ENCODE assay signal across 10 mouse cellular contexts in genomic region chr4:137469845-137470692, GRCm38 (mm10). TPM values are rescaled to one million over a fixed set of nuclear protein-coding genes. Genes with fewer than 3 reads are reported as not detected.
A peak's percentile ranks its signal among the peaks of the same experiment; 100 is the strongest.
DNase-seq lines count a peak whose midpoint lies in the region; ATAC-seq and TF ChIP-seq lines count a peak whose summit lies in the region.
"Had no signal": no experiment of that assay in that cellular context is flagged by ENCODE, and none has a peak within 500 bp of the region (broad histone marks: within the 10 kb centered on the region; RNA-seq: fewer than 3 reads in every experiment).

No protein-coding gene starts in this region.

- peaks cover 9% of the 10 kb centered on the region for H3K4me1 ChIP-seq in spleen, adult 2 months (ENCODE audit: control insufficient read depth, insufficient read depth, insufficient read length)
- H3K4me1 ChIP-seq in forebrain, embryonic 15.5 days, result peaks cover 22% of the 10 kb centered on the region
- H3K4me1 ChIP-seq in limb, embryonic 14.5 days (ENCODE audit: control insufficient read depth, insufficient read depth, low read length), result peaks cover 52% of the 10 kb centered on the region
- peaks cover 24% of the 10 kb centered on the region for H3K4me1 ChIP-seq in stomach, postnatal 0 days (replicated peaks; ENCODE audit: control insufficient read depth, insufficient read depth)

- no peak for TF ChIP-seq CTCF in spleen, adult 2 months (IDR thresholded peaks at IDR 0.05; ENCODE audit: extremely low read depth, insufficient read depth, insufficient read length, insufficient replicate concordance)
- TF ChIP-seq CTCF in stomach, postnatal 0 days (IDR thresholded peaks at IDR 0.05; ENCODE audit: low read depth), result peak; percentile 47

- H3K9ac ChIP-seq in forebrain, embryonic 15.5 days (replicated peaks), result no peak overlapping the region
- peak overlapping the region; percentile 80 for H3K9ac ChIP-seq in limb, embryonic 14.5 days (ENCODE audit: low read depth, low read length, severe bottlenecking)
- H3K9ac ChIP-seq in stomach, postnatal 0 days (ENCODE audit: low read length), result peak overlapping the region; percentile 86

- WGBS in spleen, adult 2 months, result 80% methylated on average over 15 of the region's 15 CpGs
- WGBS in forebrain, embryonic 15.5 days, result 32% methylated on average over 15 of the region's 15 CpGs
- WGBS in limb, embryonic 14.5 days, result 55% methylated on average over 15 of the region's 15 CpGs
- 30% methylated on average over 15 of the region's 15 CpGs for whole genome bisulfite sequencing in stomach, postnatal 0 days

- H3K9me3 ChIP-seq in forebrain, embryonic 15.5 days, result no peaks in the 10 kb centered on the region
- no peaks in the 10 kb centered on the region for H3K9me3 ChIP-seq in limb, embryonic 14.5 days (ENCODE audit: control insufficient read depth, low read length)
- H3K9me3 ChIP-seq in stomach, postnatal 0 days (ENCODE audit: control insufficient read depth, low read length), result no peaks in the 10 kb centered on the region

- TF ChIP-seq EP300 in stomach, postnatal 0 days (optimal IDR thresholded peaks at IDR 0.05), result no peak

- DNase-seq in spleen, adult 2 months (ENCODE audit: low read depth in 1 of 2, low spot score in 2 of 2), result no peak
- DNase-seq in spleen, postnatal 4 days (ENCODE audit: low spot score in 2 of 2), result no peak
- DNase-seq in limb, embryonic 14.5 days (ENCODE audit: low spot score), result no peak
- DNase-seq in stomach, postnatal 0 days (ENCODE audit: low spot score), result peak; percentile 39
- DNase-seq in urinary bladder, postnatal 14 days (ENCODE audit: low spot score), result no peak
- no peak for DNase-seq in kidney, adult 9 months
- no peak for DNase-seq in layer of hippocampus, postnatal 25 days (ENCODE audit: extremely low spot score in 1 of 2, low spot score in 1 of 2)
- DNase-seq: thymus, postnatal 4 days had no signal

- peak overlapping the region; percentile 96 for H3K4me2 ChIP-seq in forebrain, embryonic 15.5 days (replicated peaks)
- peak overlapping the region; percentile 81 for H3K4me2 ChIP-seq in limb, embryonic 14.5 days (replicated peaks; ENCODE audit: low read depth, low read length, severe bottlenecking)
- peak overlapping the region; percentile 84 for H3K4me2 ChIP-seq in stomach, postnatal 0 days (replicated peaks; ENCODE audit: low read depth)

- no peak overlapping the region; the same call in 1 of the 2 replicates for H3K27ac ChIP-seq in spleen, adult 2 months (ENCODE audit: insufficient read depth, low read length)
- H3K27ac ChIP-seq in forebrain, embryonic 15.5 days (replicated peaks), result no peak overlapping the region
- H3K27ac ChIP-seq in limb, embryonic 14.5 days (replicated peaks; ENCODE audit: low read depth, low read length), result peak overlapping the region; percentile 77; the same call in 1 of the 2 replicates
- peak overlapping the region; percentile 89 for H3K27ac ChIP-seq in stomach, postnatal 0 days (replicated peaks)

- TF ChIP-seq POLR2A in spleen, adult 2 months (IDR thresholded peaks at IDR 0.05; ENCODE audit: low read depth, low read length), result no peak
- TF ChIP-seq POLR2A in limb, embryonic 14.5 days (IDR thresholded peaks at IDR 0.05; ENCODE audit: borderline replicate concordance, extremely low read depth, insufficient read depth, insufficient read length), result no peak

- H3K27me3 ChIP-seq in spleen, adult 2 months (ENCODE audit: control insufficient read depth, insufficient read depth, low read length), result peaks cover 3% of the 10 kb centered on the region; the same call in 1 of the 2 replicates
- H3K27me3 ChIP-seq in forebrain, embryonic 15.5 days, result peaks cover 4% of the 10 kb centered on the region; the same call in 1 of the 2 replicates
- H3K27me3 ChIP-seq in limb, embryonic 14.5 days (ENCODE audit: control insufficient read depth, insufficient read depth, low read length), result no peaks in the 10 kb centered on the region
- no peaks in the 10 kb centered on the region for H3K27me3 ChIP-seq in stomach, postnatal 0 days (ENCODE audit: control insufficient read depth, insufficient read depth, low read length)

- no peaks in the 10 kb centered on the region for H3K36me3 ChIP-seq in spleen, adult 2 months (ENCODE audit: control insufficient read depth, insufficient read depth, low read length)
- no peaks in the 10 kb centered on the region for H3K36me3 ChIP-seq in forebrain, embryonic 15.5 days
- no peaks in the 10 kb centered on the region; the same call in 1 of the 2 replicates for H3K36me3 ChIP-seq in limb, embryonic 14.5 days (ENCODE audit: control insufficient read depth, insufficient read depth, low read length)
- H3K36me3 ChIP-seq in stomach, postnatal 0 days (ENCODE audit: control insufficient read depth, insufficient read depth, low read length), result no peaks in the 10 kb centered on the region

- H3K4me3 ChIP-seq in spleen, adult 2 months (ENCODE audit: extremely low read depth, insufficient read depth, insufficient read length), result 0 out of 2 replicates have a peak overlapping the region, but pooled peaks have one; percentile 4
- 0 out of 2 replicates have a peak overlapping the region, but pooled peaks have one; percentile 47 for H3K4me3 ChIP-seq in forebrain, embryonic 15.5 days
- peak overlapping the region; percentile 91 for H3K4me3 ChIP-seq in limb, embryonic 14.5 days (replicated peaks; ENCODE audit: low read length)
- H3K4me3 ChIP-seq in stomach, postnatal 0 days (ENCODE audit: low read depth, low read length), result peak overlapping the region; percentile 79

- no peak for ATAC-seq in forebrain, embryonic 15.5 days (replicated peaks)
- ATAC-seq in limb, embryonic 14.5 days (ENCODE audit: low FRiP score, low read depth), result no peak
- peak; percentile 16; the same call in 1 of the 2 replicates for ATAC-seq in stomach, postnatal 0 days (ENCODE audit: low FRiP score, low TSS enrichment)

RNA-seq across cellular contexts. Expression of gene Hspg2, which starts 1.5 kb away (rescaled TPM):
- polyA plus RNA-seq in spleen, adult 2 months (2012; rRNA removed), result 24.4 and 27.0 TPM in 2 replicates
- polyA plus RNA-seq in forebrain, embryonic 15.5 days (2015; fragmentation: Nextera tagmentation; extraction: Ambion mirVana), result 3.7 and 4.2 TPM in 2 replicates
- 97.4 and 126 TPM in 2 replicates for polyA plus RNA-seq in limb, embryonic 14.5 days (2012; rRNA removed)
- polyA plus RNA-seq in limb, embryonic 14.5 days (2014; fragmentation: Nextera tagmentation; extraction: Ambion mirVana), result 65.6 and 68.4 TPM in 2 replicates
- 16.0 and 18.8 TPM in 2 replicates for polyA plus RNA-seq in stomach, postnatal 0 days (2015; fragmentation: Nextera tagmentation; extraction: Ambion mirVana)
- 10 to 100 TPM in 1 of 2 experiments, 1 to 10 TPM in 1; 5.6 to 10.8 TPM for total RNA-seq in layer of hippocampus, postnatal 25 days (2021)

RNA-seq across cellular contexts. Expression of gene 1700013G24Rik, which starts 17.0 kb away (rescaled TPM):
- not detected in 2 replicates for polyA plus RNA-seq in spleen, adult 2 months (2012; rRNA removed)
- polyA plus RNA-seq in forebrain, embryonic 15.5 days (2015; fragmentation: Nextera tagmentation; extraction: Ambion mirVana), result not detected in 2 replicates
- polyA plus RNA-seq in limb, embryonic 14.5 days (2012; rRNA removed), result 0.23 and 0.26 TPM in 2 replicates
- 0.30 TPM in 1 of 2 replicates, not detected in the other for polyA plus RNA-seq in limb, embryonic 14.5 days (2014; fragmentation: Nextera tagmentation; extraction: Ambion mirVana)
- polyA plus RNA-seq in stomach, postnatal 0 days (2015; fragmentation: Nextera tagmentation; extraction: Ambion mirVana), result not detected in 2 replicates
- total RNA-seq in layer of hippocampus, postnatal 25 days (2021), result not detected
- total RNA-seq: left cerebral cortex, postnatal 25 days had no signal

RNA-seq across cellular contexts. Expression of gene Cela3b, which starts 39.7 kb away (rescaled TPM):
- 6,152 and 8,603 TPM in 2 replicates for polyA plus RNA-seq in spleen, adult 2 months (2012; rRNA removed)
- not detected in 2 replicates for polyA plus RNA-seq in forebrain, embryonic 15.5 days (2015; fragmentation: Nextera tagmentation; extraction: Ambion mirVana)
- 0.29 and 0.55 TPM in 2 replicates for polyA plus RNA-seq in limb, embryonic 14.5 days (2012; rRNA removed)
- polyA plus RNA-seq in limb, embryonic 14.5 days (2014; fragmentation: Nextera tagmentation; extraction: Ambion mirVana), result 0.28 TPM in 1 of 2 replicates, not detected in the other
- 4.1 and 4.8 TPM in 2 replicates for polyA plus RNA-seq in stomach, postnatal 0 days (2015; fragmentation: Nextera tagmentation; extraction: Ambion mirVana)
- not detected for total RNA-seq in layer of hippocampus, postnatal 25 days (2021)
- total RNA-seq: left cerebral cortex, postnatal 25 days had no signal

Comparison
In these comparisons a context has a peak if more than half of its experiments do, and no peak if none do; other contexts are left out.
1. H3K27ac ChIP-seq: peak in limb, embryonic 14.5 days (single experiment) and stomach, postnatal 0 days (single experiment); none in spleen, adult 2 months (single experiment) and forebrain, embryonic 15.5 days (single experiment).
2. H3K4me3 ChIP-seq: peak in every context shown above with its lines; median percentile 91 in limb, embryonic 14.5 days; 79 in stomach, postnatal 0 days; 47 in forebrain, embryonic 15.5 days; 4 in spleen, adult 2 months.
3. RNA of gene Cela3b, which starts 39.7 kb away (polyA plus RNA-seq): 6,152 to 8,603 TPM in spleen, adult 2 months; 4.1 to 4.8 TPM in stomach, postnatal 0 days, 0.28 to 0.55 TPM in limb, embryonic 14.5 days and not detected in forebrain, embryonic 15.5 days; every median in the first group is over 1,000 times any median in the second.
4. Peak in every context shown above with its lines, with median percentiles within 50 percentile points of each other: H3K4me2 ChIP-seq.